Mouse (Mus musculus) lung, adult 2 months (tissue): ENCODE measurements around the gene Magix. TPM values are rescaled to one million over a fixed set of nuclear protein-coding genes. Genes with fewer than 3 reads are reported as not detected.

Experiments
- DNase-seq: peaks from one replicate; pipeline ENCODE4 v3.0.0; 2022
- H3K4me1 ChIP-seq: fragments of 200-500 bp; 2 replicates; pipeline ENCODE4 v1.6.1; 2011; ENCODE audit warnings: low read length; ENCODE audit not compliant: control insufficient read depth, insufficient read depth
- H3K4me3 ChIP-seq: fragments of 200-500 bp; replicated peaks from 2 replicates; pipeline ENCODE3; 2011; ENCODE audit warnings: low read depth, mild to moderate bottlenecking, control low read depth, low read length; ENCODE audit errors: extremely low read depth
- CTCF ChIP-seq: fragments of 200-500 bp; IDR thresholded peaks from 2 replicates; pipeline ENCODE4 v1.5.1; 2011; ENCODE audit warnings: mild to moderate bottlenecking, low read length, control low read depth; ENCODE audit not compliant: insufficient read depth
- POLR2A ChIP-seq: fragments of 200-500 bp; IDR thresholded peaks from 2 replicates; pipeline ENCODE4 v1.6.1; 2011; ENCODE audit warnings: low read depth, mild to moderate bottlenecking, control low read depth, low read length, borderline replicate concordance; ENCODE audit errors: extremely low read depth
- WGBS: fragments of 180-500 bp; shearing (Covaris S2); methylation state at CpG from one replicate; pipeline ENCODE4 v1.1.7; 2018; 5-methylcytosine and 5-hydroxymethylcytosine counted together
- polyA plus RNA-seq: library from polyadenylated mRNA; depleted of rRNA; stranded (reverse); fragments of >200 nt; gene quantifications from 2 replicates; pipeline ENCODE4 v1.2.3, GENCODE M21; 2012

Magix gene
- polyA plus RNA-seq, 1 experiment, result 17.2 TPM

DNA sequence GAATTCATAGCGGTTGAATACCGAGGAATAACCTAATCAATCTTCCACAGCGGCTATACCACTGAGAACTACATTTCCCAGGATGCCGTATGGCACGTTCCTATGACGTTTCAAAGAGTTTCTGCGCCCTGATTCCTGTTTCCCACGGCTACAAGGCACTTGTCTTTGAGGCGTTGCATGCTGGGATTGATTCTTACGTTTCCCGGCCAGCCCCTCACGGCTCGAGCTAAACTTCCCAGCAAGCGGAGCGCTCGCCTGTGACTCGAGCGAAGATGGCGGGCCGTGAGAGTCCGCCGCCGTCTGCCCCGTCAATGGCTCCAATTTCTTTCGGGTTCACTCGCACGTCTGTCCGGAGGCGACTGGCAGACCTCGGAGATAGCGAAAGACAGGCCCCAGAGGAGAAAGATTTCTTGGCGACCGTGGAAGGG lies 15.9 kb upstream of the Magix start, which contains the start of gene Gpkow:
Gene Gpkow (plus strand): TSS at position 178 of the 428 bp plus-strand sequence.
- peak; percentile 67 for DNase-seq
- TF ChIP-seq CTCF, result no peak
- peak; percentile 71; the same call in 1 of the 2 replicates for TF ChIP-seq POLR2A
- 22% methylated on average over 33 of the region's 33 CpGs for WGBS
- H3K4me1 ChIP-seq, result no peaks in the 10 kb centered on the region
- H3K4me3 ChIP-seq, result peak within 1 kb of the TSS; percentile 65

- H3K4me3 ChIP-seq, result no peak overlapping the region
Observed at GRCm38 (mm10) chrX:7696520-7696919, 15.5 kb upstream of the Magix start.

DNA sequence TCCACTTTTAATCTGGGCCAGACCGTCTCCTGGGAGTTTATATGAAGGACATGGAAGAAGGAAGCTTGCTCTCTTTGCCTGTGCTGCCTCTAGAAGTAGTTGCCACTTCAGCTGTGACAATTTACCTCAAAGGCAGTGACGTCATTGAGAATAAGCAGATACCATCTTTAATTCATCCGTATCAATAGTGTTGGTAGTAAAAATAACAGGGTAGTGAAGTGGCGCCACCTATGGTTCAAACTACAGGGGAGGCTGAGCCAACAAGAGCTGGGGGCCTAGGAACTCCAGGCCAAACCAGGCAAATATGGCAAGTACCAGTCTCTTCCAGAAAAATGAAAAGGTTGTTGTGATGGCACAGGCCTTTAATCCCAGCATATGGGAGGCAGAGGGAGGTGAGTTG lies 11.8 kb upstream of the Magix start:
- TF ChIP-seq POLR2A (no peak), CTCF (peak; percentile 28; the same call in 1 of the 2 replicates)
- H3K4me1 ChIP-seq, result no peaks in the 10 kb centered on the region
- no peak for DNase-seq
- WGBS, result 40% methylated on average over 4 of the region's 4 CpGs
- H3K4me3 ChIP-seq, result no peak overlapping the region

More at GRCm38 (mm10) chrX:7696520-7696919, 15.5 kb upstream of the Magix start:
- no peak for DNase-seq
- 40% methylated on average over 6 of the region's 6 CpGs for WGBS
- TF ChIP-seq CTCF (no peak), POLR2A (no peak)
- no peaks in the 10 kb centered on the region for H3K4me1 ChIP-seq

- 50% methylated on average over 3 of the region's 3 CpGs for WGBS
- Histone ChIP-seq H3K4me3 (no peak overlapping the region), H3K4me1 (no peaks in the 10 kb centered on the region)
- TF ChIP-seq CTCF (no peak), POLR2A (no peak)
- DNase-seq, result no peak
Observed at GRCm38 (mm10) chrX:7690486-7690885, 9.4 kb upstream of the Magix start.

DNA sequence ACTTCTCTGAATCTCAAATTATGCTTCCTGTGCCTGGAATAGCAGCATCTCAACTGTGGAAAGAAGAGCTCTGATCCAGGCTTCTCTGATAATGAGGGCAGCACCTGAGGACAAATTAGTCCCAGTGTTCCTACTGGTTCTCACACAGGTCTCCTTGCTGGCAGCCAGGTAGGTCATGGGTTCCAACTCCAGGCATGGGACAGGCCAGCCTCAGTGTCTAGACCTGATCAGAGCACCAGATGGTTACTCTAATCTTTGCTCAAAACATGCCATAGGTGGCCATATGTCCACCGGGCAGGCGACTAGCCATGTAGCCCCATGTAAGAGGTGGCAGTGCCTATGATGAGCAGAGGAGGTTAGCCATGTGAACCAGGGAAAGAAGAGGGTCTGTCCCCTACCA lies 7.3 kb upstream of the Magix start:
- Histone ChIP-seq H3K4me1 (no peaks in the 10 kb centered on the region), H3K4me3 (no peak overlapping the region)
- no peak for TF ChIP-seq CTCF
- no peak for TF ChIP-seq POLR2A
- WGBS, result 92% methylated on average over 2 of the region's 2 CpGs
- no peak for DNase-seq

GRCm38 (mm10) chrX:7680057-7680412 lies 1.0 kb downstream of the Magix start:
- DNase-seq, result no peak
- Histone ChIP-seq H3K4me3 (peak overlapping the region; percentile 41), H3K4me1 (no peaks in the 10 kb centered on the region)
- TF ChIP-seq CTCF (no peak), POLR2A (no peak)
- WGBS, result 31% methylated on average over 12 of the region's 12 CpGs

GRCm38 (mm10) chrX:7679405-7680056 lies 1.5 kb downstream of the Magix start:
- H3K4me1 ChIP-seq, result no peaks in the 10 kb centered on the region
- peak overlapping the region; percentile 41 for H3K4me3 ChIP-seq
- TF ChIP-seq CTCF (no peak), POLR2A (peak; percentile 31; the same call in 1 of the 2 replicates)
- peak; percentile 83 for DNase-seq
- WGBS, result 22% methylated on average over 27 of the region's 27 CpGs

DNA sequence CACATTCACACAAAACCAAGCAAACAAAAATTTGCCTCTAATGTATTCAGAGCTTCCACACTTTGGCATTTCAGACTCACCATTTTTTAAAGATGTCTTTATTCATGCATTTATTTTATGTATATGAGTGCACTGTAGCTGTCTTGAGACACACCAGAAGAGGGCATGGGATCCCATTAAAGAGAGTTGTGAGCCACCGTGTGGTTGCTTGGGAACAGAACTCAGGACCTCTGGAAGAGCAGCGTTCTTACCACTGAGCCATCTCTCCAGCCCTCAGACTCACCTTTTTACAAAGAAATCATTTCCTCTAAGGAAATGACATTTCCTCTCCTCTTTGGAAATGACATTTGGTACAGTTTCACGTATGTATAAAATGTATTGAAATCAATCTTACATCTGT lies 2.1 kb downstream of the Magix start:
- no peaks in the 10 kb centered on the region for H3K4me1 ChIP-seq
- no peak overlapping the region for H3K4me3 ChIP-seq
- TF ChIP-seq CTCF (no peak), POLR2A (no peak)
- no peak for DNase-seq
- WGBS, result 33% methylated on average over 3 of the region's 3 CpGs

GRCm38 (mm10) chrX:7675001-7675380 lies 6.1 kb downstream of the Magix start:
- no peak for DNase-seq
- TF ChIP-seq CTCF (no peak), POLR2A (no peak)
- 39% methylated on average over 10 of the region's 10 CpGs for WGBS
- no peaks in the 10 kb centered on the region; the same call in 1 of the 2 replicates for H3K4me1 ChIP-seq
- H3K4me3 ChIP-seq, result peak overlapping the region; percentile 23
